Mouse (Mus musculus) lung, postnatal 14 days (tissue): ENCODE results near the gene Il6ra.

Experiments
- DNase-seq: peaks from one replicate; pipeline ENCODE4 v3.0.0; 2021

Il6ra gene

GRCm38 (mm10) chr3:89909703-89910542 is 3.1 kb downstream of the Il6ra start:
- peak; percentile 67 for DNase-seq

- no peak for DNase-seq
Observed at GRCm38 (mm10) chr3:89908836-89909235, 4.2 kb downstream of the Il6ra start.

GRCm38 (mm10) chr3:89907846-89908245 is 5.2 kb downstream of the Il6ra start:
- no peak for DNase-seq

- DNase-seq, result no peak
Observed at GRCm38 (mm10) chr3:89899511-89899908, 13.5 kb downstream of the Il6ra start.

- DNase-seq, result peak; percentile 51
Observed at GRCm38 (mm10) chr3:89898870-89899510, 14.0 kb downstream of the Il6ra start.

- no peak for DNase-seq
Observed at GRCm38 (mm10) chr3:89898011-89898410, 15.0 kb downstream of the Il6ra start.

GRCm38 (mm10) chr3:89897204-89897796 is 15.7 kb downstream of the Il6ra start:
- no peak for DNase-seq

GRCm38 (mm10) chr3:89896571-89896970 is 16.4 kb downstream of the Il6ra start:
- DNase-seq, result no peak

GRCm38 (mm10) chr3:89892517-89893106 is 20.4 kb downstream of the Il6ra start:
- no peak for DNase-seq

- no peak for DNase-seq
Observed at GRCm38 (mm10) chr3:89891696-89892095, 21.3 kb downstream of the Il6ra start.

- no peak for DNase-seq
Observed at GRCm38 (mm10) chr3:89889841-89890430, 23.1 kb downstream of the Il6ra start.

GRCm38 (mm10) chr3:89887582-89888230 is 25.3 kb downstream of the Il6ra start:
- DNase-seq, result no peak

GRCm38 (mm10) chr3:89885766-89886165 is 27.2 kb downstream of the Il6ra start:
- DNase-seq, result no peak

GRCm38 (mm10) chr3:89883582-89884041 is 29.4 kb downstream of the Il6ra start:
- DNase-seq, result no peak

GRCm38 (mm10) chr3:89882556-89883181 is 30.3 kb downstream of the Il6ra start:
- DNase-seq, result no peak

GRCm38 (mm10) chr3:89880036-89880851 is 32.8 kb downstream of the Il6ra start:
- DNase-seq, result no peak

GRCm38 (mm10) chr3:89879326-89879725 is 33.7 kb downstream of the Il6ra start:
- no peak for DNase-seq

- no peak for DNase-seq
Observed at GRCm38 (mm10) chr3:89878456-89878855, 34.5 kb downstream of the Il6ra start.

- peak; percentile 26 for DNase-seq
Observed at GRCm38 (mm10) chr3:89877129-89877528, 35.9 kb downstream of the Il6ra start.

- no peak for DNase-seq
Observed at GRCm38 (mm10) chr3:89876469-89876868, 36.5 kb downstream of the Il6ra start.

- DNase-seq, result no peak
Observed at GRCm38 (mm10) chr3:89875781-89876180, 37.2 kb downstream of the Il6ra start.
